Mouse (Mus musculus): ENCODE results near the gene Farp1.

DNA sequence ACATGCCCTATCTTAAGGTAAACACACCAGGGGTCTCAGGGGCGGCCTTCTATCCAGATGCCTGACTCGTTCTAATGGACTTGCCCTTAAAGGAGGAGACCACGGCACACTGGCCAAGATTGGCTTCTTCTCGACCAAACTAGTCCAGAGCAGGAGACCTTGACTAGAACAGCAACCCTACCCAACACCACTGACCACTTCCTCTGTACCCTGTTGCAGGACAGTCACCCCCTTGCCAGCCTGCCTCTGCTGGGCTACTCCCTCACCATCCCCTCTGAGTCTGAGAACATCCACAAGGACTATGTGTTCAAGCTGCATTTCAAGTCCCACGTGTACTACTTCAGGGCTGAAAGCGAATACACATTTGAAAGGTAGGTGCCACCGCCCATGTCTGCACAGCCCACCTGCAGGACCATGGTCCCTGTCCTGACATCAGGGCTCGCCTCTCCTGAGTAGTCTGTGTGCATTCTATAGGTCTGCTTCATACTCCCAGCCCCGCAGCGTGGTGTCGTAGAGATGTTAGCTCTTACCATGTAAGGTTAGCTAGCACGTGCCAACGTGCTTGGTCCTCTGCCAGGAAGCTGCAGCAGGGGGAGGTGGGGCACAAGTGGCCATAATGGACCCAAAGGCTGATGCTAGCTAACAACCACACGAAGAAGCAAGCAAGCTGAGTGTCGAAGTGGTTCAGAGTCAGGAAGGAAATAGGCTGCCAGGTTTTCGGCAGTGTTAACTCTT is 245.8 kb downstream of the Farp1 start:
- TF ChIP-seq CTCF (IDR thresholded peaks at IDR 0.05; ENCODE audit: extremely low read depth, insufficient read length, insufficient replicate concordance, low read depth, low read length): no peak
- TF ChIP-seq POLR2A (IDR thresholded peaks at IDR 0.05; ENCODE audit: low read depth, low read length): no peak
